Mouse (Mus musculus): Measurements from ENCODE around the gene Ss18l1. TPM values are rescaled to one million over a fixed set of nuclear protein-coding genes. Genes with fewer than 3 reads are reported as not detected.

Gene Ss18l1
- polyA plus RNA-seq, 1 experiment from 2014 or later: 61.4 TPM

GRCm38 (mm10) chr2:180013686-180014085 is 28.6 kb upstream of the Ss18l1 start:
- 88% methylated on average over 7 of the region's 7 CpGs for WGBS
- Histone ChIP-seq H3K27me3 (ENCODE audit: control insufficient read depth, insufficient read depth, low read length) (no peaks in the 10 kb centered on the region), H3K4me2 (ENCODE audit: low read length) (no peak overlapping the region), H3K36me3 (ENCODE audit: control insufficient read depth, insufficient read depth, low read length) (no peaks in the 10 kb centered on the region), H3K27ac (replicated peaks; ENCODE audit: low read depth, low read length) (no peak overlapping the region), H3K9me3 (ENCODE audit: control insufficient read depth, low read length) (no peaks in the 10 kb centered on the region), H3K4me1 (ENCODE audit: control insufficient read depth, insufficient read depth, low read length) (no peaks in the 10 kb centered on the region), H3K9ac (replicated peaks; ENCODE audit: low read length) (no peak overlapping the region), H3K4me3 (replicated peaks; ENCODE audit: low read depth, low read length) (no peak overlapping the region)
- ATAC-seq (ENCODE audit: low FRiP score, low TSS enrichment) (no peak), DNase-seq (no peak)

GRCm38 (mm10) chr2:180017632-180018031 is 24.7 kb upstream of the Ss18l1 start:
- Histone ChIP-seq H3K4me2 (ENCODE audit: low read length) (no peak overlapping the region), H3K36me3 (ENCODE audit: control insufficient read depth, insufficient read depth, low read length) (no peaks in the 10 kb centered on the region), H3K9ac (replicated peaks; ENCODE audit: low read length) (no peak overlapping the region), H3K4me3 (replicated peaks; ENCODE audit: low read depth, low read length) (no peak overlapping the region), H3K27ac (replicated peaks; ENCODE audit: low read depth, low read length) (no peak overlapping the region), H3K27me3 (ENCODE audit: control insufficient read depth, insufficient read depth, low read length) (peaks cover 13% of the 10 kb centered on the region; the same call in 1 of the 2 replicates), H3K9me3 (ENCODE audit: control insufficient read depth, low read length) (no peaks in the 10 kb centered on the region), H3K4me1 (ENCODE audit: control insufficient read depth, insufficient read depth, low read length) (no peaks in the 10 kb centered on the region)
- DNase-seq (no peak), ATAC-seq (ENCODE audit: low FRiP score, low TSS enrichment) (no peak)
- 75% methylated on average over 4 of the region's 4 CpGs for WGBS

DNA sequence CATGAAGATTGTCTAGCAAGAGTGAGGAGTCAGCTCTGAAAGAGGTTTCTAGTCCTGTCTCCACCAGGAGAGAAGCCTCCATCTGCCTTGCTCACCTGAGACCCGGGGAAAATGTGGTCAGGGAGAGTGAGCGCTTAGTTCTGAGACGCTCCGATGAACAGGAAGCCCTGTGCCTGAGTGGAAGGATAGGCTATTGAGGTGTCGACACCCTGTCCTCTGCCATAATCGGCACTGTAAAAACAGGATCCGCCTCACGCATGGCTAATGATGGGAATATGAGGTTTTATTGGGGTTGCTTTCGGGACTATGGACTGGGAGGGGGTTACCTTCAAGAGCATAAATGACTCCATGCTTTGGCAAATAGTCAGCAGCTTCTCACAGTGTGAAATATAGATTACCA is 23.7 kb upstream of the Ss18l1 start:
- H3K27ac ChIP-seq (replicated peaks; ENCODE audit: low read depth, low read length): no peak overlapping the region
- H3K9me3 ChIP-seq (ENCODE audit: control insufficient read depth, low read length): no peaks in the 10 kb centered on the region
- no peak overlapping the region for H3K4me2 ChIP-seq (ENCODE audit: low read length)
- H3K9ac ChIP-seq (replicated peaks; ENCODE audit: low read length): no peak overlapping the region
- H3K4me3 ChIP-seq (replicated peaks; ENCODE audit: low read depth, low read length): no peak overlapping the region
- ATAC-seq (ENCODE audit: low FRiP score, low TSS enrichment) (no peak), DNase-seq (no peak)
- no peaks in the 10 kb centered on the region for H3K4me1 ChIP-seq (ENCODE audit: control insufficient read depth, insufficient read depth, low read length)
- peaks cover 19% of the 10 kb centered on the region; the same call in 1 of the 2 replicates for H3K27me3 ChIP-seq (ENCODE audit: control insufficient read depth, insufficient read depth, low read length)
- no peaks in the 10 kb centered on the region for H3K36me3 ChIP-seq (ENCODE audit: control insufficient read depth, insufficient read depth, low read length)
- 92% methylated on average over 9 of the region's 9 CpGs for WGBS

GRCm38 (mm10) chr2:180020091-180020661 is 22.1 kb upstream of the Ss18l1 start:
- 71% methylated on average over 7 of the region's 7 CpGs for WGBS

DNA sequence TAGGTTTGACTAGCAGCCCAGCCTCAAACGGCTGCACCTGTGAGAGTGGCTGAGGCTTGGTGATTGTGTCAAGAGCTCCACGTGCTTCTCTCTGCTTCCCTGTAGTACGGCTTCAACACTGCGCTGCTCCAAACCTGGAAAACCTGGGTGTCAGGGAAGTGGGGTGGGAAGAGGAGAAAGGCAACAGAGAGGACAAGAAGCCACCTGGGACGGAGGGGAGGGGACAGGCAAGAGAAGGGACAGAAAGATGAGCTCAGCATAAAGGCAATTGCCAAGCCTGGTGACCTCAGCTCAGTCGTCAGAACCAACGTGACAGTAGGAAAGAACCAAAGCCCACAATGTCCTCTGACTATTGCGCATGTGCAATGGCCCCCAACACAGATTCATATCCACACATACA is 21.4 kb upstream of the Ss18l1 start:
- Histone ChIP-seq H3K9ac (replicated peaks; ENCODE audit: low read length) (no peak overlapping the region), H3K9me3 (ENCODE audit: control insufficient read depth, low read length) (no peaks in the 10 kb centered on the region), H3K4me3 (replicated peaks; ENCODE audit: low read depth, low read length) (no peak overlapping the region), H3K36me3 (ENCODE audit: control insufficient read depth, insufficient read depth, low read length) (no peaks in the 10 kb centered on the region), H3K27ac (replicated peaks; ENCODE audit: low read depth, low read length) (no peak overlapping the region), H3K4me2 (ENCODE audit: low read length) (no peak overlapping the region), H3K4me1 (ENCODE audit: control insufficient read depth, insufficient read depth, low read length) (no peaks in the 10 kb centered on the region), H3K27me3 (ENCODE audit: control insufficient read depth, insufficient read depth, low read length) (peaks cover 19% of the 10 kb centered on the region; the same call in 1 of the 2 replicates)
- 88% methylated on average over 8 of the region's 8 CpGs for WGBS
- no peak for DNase-seq
- no peak for ATAC-seq (ENCODE audit: low FRiP score, low TSS enrichment)

More at GRCm38 (mm10) chr2:180020091-180020661, 22.1 kb upstream of the Ss18l1 start:
- no peak overlapping the region for H3K27ac ChIP-seq (replicated peaks; ENCODE audit: low read depth, low read length)
- H3K9me3 ChIP-seq (ENCODE audit: control insufficient read depth, low read length): no peaks in the 10 kb centered on the region
- ATAC-seq (ENCODE audit: low FRiP score, low TSS enrichment) (no peak), DNase-seq (no peak)
- no peaks in the 10 kb centered on the region for H3K4me1 ChIP-seq (ENCODE audit: control insufficient read depth, insufficient read depth, low read length)
- no peaks in the 10 kb centered on the region for H3K36me3 ChIP-seq (ENCODE audit: control insufficient read depth, insufficient read depth, low read length)
- H3K27me3 ChIP-seq (ENCODE audit: control insufficient read depth, insufficient read depth, low read length): peaks cover 19% of the 10 kb centered on the region; the same call in 1 of the 2 replicates
- H3K4me3 ChIP-seq (replicated peaks; ENCODE audit: low read depth, low read length): no peak overlapping the region
- no peak overlapping the region for H3K4me2 ChIP-seq (ENCODE audit: low read length)
- no peak overlapping the region for H3K9ac ChIP-seq (replicated peaks; ENCODE audit: low read length)

DNA sequence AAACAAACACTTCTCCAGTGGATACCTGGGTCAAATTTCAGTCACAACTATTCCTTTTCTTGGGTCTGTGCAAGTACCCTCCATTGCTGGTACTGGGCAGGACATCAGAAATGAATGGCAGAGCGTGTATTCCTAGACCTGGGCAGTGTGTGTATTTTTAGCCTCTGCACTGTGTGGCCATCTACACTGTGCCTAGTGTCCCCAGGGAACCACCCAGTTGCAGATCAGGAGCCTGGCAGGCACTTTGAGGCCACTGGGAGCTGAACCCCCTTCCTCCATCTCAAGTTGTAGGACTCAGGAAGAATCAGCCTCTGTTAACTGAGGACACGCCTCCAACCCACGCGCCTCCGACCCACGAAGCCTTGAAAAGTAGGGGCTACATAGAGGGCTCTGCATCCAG is 19.6 kb upstream of the Ss18l1 start:
- no peak overlapping the region for H3K4me2 ChIP-seq (ENCODE audit: low read length)
- no peak overlapping the region for H3K4me3 ChIP-seq (replicated peaks; ENCODE audit: low read depth, low read length)
- H3K9me3 ChIP-seq (ENCODE audit: control insufficient read depth, low read length): no peaks in the 10 kb centered on the region
- ATAC-seq (ENCODE audit: low FRiP score, low TSS enrichment) (no peak), DNase-seq (no peak)
- no peak overlapping the region for H3K27ac ChIP-seq (replicated peaks; ENCODE audit: low read depth, low read length)
- no peak overlapping the region for H3K9ac ChIP-seq (replicated peaks; ENCODE audit: low read length)
- H3K36me3 ChIP-seq (ENCODE audit: control insufficient read depth, insufficient read depth, low read length): peaks cover 8% of the 10 kb centered on the region
- 75% methylated on average over 6 of the region's 6 CpGs for WGBS
- H3K4me1 ChIP-seq (ENCODE audit: control insufficient read depth, insufficient read depth, low read length): peaks cover 14% of the 10 kb centered on the region
- peaks cover 19% of the 10 kb centered on the region; the same call in 1 of the 2 replicates for H3K27me3 ChIP-seq (ENCODE audit: control insufficient read depth, insufficient read depth, low read length)

DNA sequence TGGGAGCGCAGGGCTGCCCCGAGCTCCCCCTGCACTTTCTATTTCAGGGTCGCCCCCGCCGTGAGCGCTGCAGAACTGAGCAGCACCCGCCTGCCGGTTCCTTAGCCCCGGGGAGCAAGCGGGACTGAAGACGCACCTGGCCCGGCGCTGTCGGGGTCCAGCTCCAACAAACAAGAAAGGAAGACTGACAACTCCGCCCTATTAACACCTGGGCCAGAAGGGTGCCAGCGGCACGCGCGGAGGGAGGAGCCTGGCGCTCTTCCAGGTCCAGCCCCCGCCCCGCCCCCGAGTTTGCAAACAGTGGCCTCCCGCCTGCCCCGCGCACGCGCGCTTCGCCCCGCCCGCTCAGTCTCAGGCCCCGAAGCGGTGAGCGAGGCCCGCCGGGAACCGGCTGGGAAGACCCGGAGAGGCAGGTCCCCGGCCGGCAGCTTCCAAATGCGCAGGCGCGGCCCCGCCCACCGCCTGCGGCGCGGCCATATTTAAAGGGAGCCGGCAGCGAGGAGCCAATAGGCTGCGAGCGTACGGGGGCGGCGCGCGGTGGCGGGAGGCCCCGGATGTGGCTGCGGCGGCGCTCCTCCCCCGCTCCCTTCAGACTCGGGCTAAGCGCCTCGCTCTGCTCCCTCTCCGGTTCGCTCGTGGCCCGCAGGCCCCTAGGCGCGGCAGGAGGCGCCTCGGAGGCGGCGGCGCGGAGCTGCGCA is 17.8 kb upstream of the Ss18l1 start, which contains the start of gene Lsm14b:
Gene Lsm14b, plus strand, starts transcription at position 587 of the 698 bp plus-strand sequence.
- under 1% methylated on average over 80 of the region's 80 CpGs for WGBS
- DNase-seq (peak; percentile 98), ATAC-seq (ENCODE audit: low FRiP score, low TSS enrichment) (peak; percentile 95)
- peaks cover 26% of the 10 kb centered on the region for H3K36me3 ChIP-seq (ENCODE audit: control insufficient read depth, insufficient read depth, low read length)
- peaks cover 22% of the 10 kb centered on the region for H3K4me1 ChIP-seq (ENCODE audit: control insufficient read depth, insufficient read depth, low read length)
- H3K9ac ChIP-seq (replicated peaks; ENCODE audit: low read length): peak within 1 kb of the TSS; percentile 88
- H3K4me3 ChIP-seq (replicated peaks; ENCODE audit: low read depth, low read length): peak within 1 kb of the TSS; percentile 98
- no peaks in the 10 kb centered on the region for H3K9me3 ChIP-seq (ENCODE audit: control insufficient read depth, low read length)
- H3K27me3 ChIP-seq (ENCODE audit: control insufficient read depth, insufficient read depth, low read length): peaks cover 19% of the 10 kb centered on the region; the same call in 1 of the 2 replicates
- H3K27ac ChIP-seq (replicated peaks; ENCODE audit: low read depth, low read length): peak within 1 kb of the TSS; percentile 96
- peak within 1 kb of the TSS; percentile 82 for H3K4me2 ChIP-seq (ENCODE audit: low read length)

DNA sequence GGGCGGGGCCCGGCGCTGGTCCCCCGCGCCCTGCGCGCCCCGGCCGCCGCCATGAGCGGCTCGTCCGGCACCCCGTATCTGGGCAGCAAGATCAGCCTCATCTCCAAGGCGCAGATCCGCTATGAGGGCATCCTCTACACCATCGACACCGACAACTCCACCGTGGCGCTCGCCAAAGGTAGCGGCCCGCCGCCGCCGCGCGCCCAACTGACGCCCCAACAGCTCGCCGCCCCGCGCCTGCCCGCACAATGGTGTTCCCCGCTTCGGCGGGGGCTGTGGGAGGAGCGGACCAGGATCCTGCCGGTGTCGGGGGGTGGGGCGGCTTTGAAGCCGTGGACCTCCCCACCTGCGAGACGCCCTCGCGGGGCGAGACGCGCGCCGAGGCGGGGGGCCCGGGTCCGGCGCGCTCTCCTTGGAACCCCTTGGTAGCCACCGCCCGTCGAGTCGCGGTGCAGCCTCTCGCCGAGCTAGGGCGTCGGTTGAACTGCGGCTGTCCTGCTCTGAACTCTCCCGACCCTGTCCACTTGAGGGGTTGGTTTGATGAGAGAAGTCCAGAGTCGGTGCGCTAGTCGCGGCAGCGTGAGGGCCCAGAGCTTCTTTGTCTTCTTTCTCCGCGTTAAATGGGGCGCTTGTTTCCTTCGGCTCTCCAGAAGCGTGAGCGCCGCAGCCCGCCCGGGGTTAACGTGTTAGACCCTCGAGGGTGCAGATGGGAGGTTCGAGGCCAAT is 17.0 kb upstream of the Ss18l1 start:
- H3K4me3 ChIP-seq (replicated peaks; ENCODE audit: low read depth, low read length): peak overlapping the region; percentile 98
- peaks cover 22% of the 10 kb centered on the region for H3K4me1 ChIP-seq (ENCODE audit: control insufficient read depth, insufficient read depth, low read length)
- no peaks in the 10 kb centered on the region for H3K9me3 ChIP-seq (ENCODE audit: control insufficient read depth, low read length)
- H3K27me3 ChIP-seq (ENCODE audit: control insufficient read depth, insufficient read depth, low read length): peaks cover 19% of the 10 kb centered on the region; the same call in 1 of the 2 replicates
- H3K4me2 ChIP-seq (ENCODE audit: low read length): peak overlapping the region; percentile 82
- DNase-seq (peak; percentile 61), ATAC-seq (ENCODE audit: low FRiP score, low TSS enrichment) (peak; percentile 47)
- peaks cover 33% of the 10 kb centered on the region for H3K36me3 ChIP-seq (ENCODE audit: control insufficient read depth, insufficient read depth, low read length)
- H3K9ac ChIP-seq (replicated peaks; ENCODE audit: low read length): peak overlapping the region; percentile 88
- peak overlapping the region; percentile 96 for H3K27ac ChIP-seq (replicated peaks; ENCODE audit: low read depth, low read length)
- under 1% methylated on average over 83 of the region's 84 CpGs for WGBS
